Mouse (Mus musculus): Measurements from ENCODE around the gene Zfand2a.

- TF ChIP-seq CTCF (IDR thresholded peaks at IDR 0.05) (no peak), EP300 (IDR thresholded peaks at IDR 0.05) (no peak)
These were observed 43.2 kb downstream of the Zfand2a start for GRCm38 (mm10) chr5:139440926-139441725.

Measured in lung, postnatal 0 days (tissue).